Mouse (Mus musculus): ENCODE data around the gene D16Ertd472e. TPM values are rescaled to one million over a fixed set of nuclear protein-coding genes. Genes with fewer than 3 reads are reported as not detected.

Gene D16Ertd472e
- 53.2 TPM for polyA plus RNA-seq (2017; shearing (Covaris generic))

DNA sequence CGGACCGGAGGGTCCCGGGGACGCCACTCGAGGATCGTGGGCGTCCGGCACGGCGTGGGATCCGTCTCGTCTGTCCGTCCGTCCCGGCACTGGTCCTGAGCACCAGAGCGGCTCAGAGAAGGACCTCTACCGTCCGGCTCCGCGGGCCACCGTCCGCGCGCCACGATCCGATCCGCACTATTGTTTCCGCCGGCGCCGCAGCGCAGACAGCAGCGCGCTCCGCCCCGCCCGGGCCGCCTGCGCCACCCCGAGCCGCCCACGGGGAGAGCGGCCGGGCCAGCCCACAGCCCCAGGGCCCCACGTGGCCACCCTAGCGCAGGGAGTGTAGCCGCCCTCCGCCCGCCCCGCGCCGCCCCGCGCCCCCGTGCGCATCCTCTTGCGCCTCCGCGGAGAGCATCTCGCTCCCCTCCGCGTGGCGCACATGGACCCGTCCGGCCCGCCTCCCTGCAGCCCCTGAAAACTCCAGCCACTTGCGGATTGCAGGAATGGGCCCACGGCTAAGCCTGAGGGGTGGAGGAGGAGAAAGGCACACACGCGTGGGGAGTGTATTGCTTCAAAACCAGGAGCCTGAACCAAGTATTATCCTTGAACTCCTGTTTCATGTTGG is at the start of gene D16Ertd472e:
D16Ertd472e (minus strand) TSS at position 231 of the 607 bp plus-strand sequence.

Other genes with a start within 250 kb of the D16Ertd472e start
- 49.4 TPM for gene Btg3, start 199.5 kb downstream of the D16Ertd472e start, polyA plus RNA-seq (2017; shearing (Covaris generic))

Data from CD4-positive, CD25-positive, alpha-beta regulatory T cell (primary cell).